Mouse (Mus musculus) brain, embryonic 14.5 days (tissue): Measurements from ENCODE around the gene Slco1a1.
"Not testable (repeated sequence)": the region's sequence is repeated elsewhere in the genome, so short reads cannot be mapped to it uniquely, and the experiment has no call there.

Source experiments
- CTCF ChIP-seq: fragments of 200-500 bp; IDR thresholded peaks from 2 replicates; pipeline ENCODE4 v1.5.1; 2012; ENCODE audit warnings: inconsistent platforms, mild to moderate bottlenecking, moderate library complexity, borderline replicate concordance; ENCODE audit not compliant: insufficient read depth, insufficient read length; ENCODE audit errors: extremely low read depth
- POLR2A ChIP-seq: fragments of 200-500 bp; IDR thresholded peaks from 2 replicates; pipeline ENCODE4 v1.6.1; 2012; ENCODE audit warnings: mild to moderate bottlenecking, inconsistent platforms, borderline replicate concordance; ENCODE audit not compliant: poor library complexity, insufficient read depth, insufficient read length, severe bottlenecking; ENCODE audit errors: extremely low read depth

GRCm38 (mm10) chr6:141875742-141876141, 71.0 kb downstream of the Slco1a1 start:
- not testable (repeated sequence) for TF ChIP-seq POLR2A, CTCF
